ENCODE assay signal across 20 mouse cellular contexts in genomic region chr14:60796600-60797322, GRCm38 (mm10). TPM values are rescaled to one million over a fixed set of nuclear protein-coding genes. Genes with fewer than 3 reads are reported as not detected.
"Had no signal": no experiment of that assay in that cellular context is flagged by ENCODE, and none has a peak within 500 bp of the region (broad histone marks: within the 10 kb centered on the region; RNA-seq: fewer than 3 reads in every experiment).

No protein-coding gene starts in this region.

- H3K4me3 ChIP-seq: intestine, embryonic 15.5 days; layer of hippocampus, adult 2 months; left cerebral cortex, adult 2 months; limb, embryonic 10.5 days; megakaryocyte, embryonic 14.5 days; midbrain, embryonic 15.5 days; neural tube, embryonic 12.5 days had no signal

- H3K4me1 ChIP-seq: intestine, embryonic 15.5 days; limb, embryonic 10.5 days; megakaryocyte, embryonic 14.5 days; midbrain, embryonic 15.5 days; neural tube, embryonic 12.5 days had no signal

- H3K27ac ChIP-seq: intestine, embryonic 15.5 days; layer of hippocampus, adult 2 months; left cerebral cortex, adult 2 months; limb, embryonic 10.5 days; midbrain, embryonic 15.5 days; neural tube, embryonic 12.5 days had no signal

- H3K27me3 ChIP-seq: intestine, embryonic 15.5 days; megakaryocyte, embryonic 14.5 days; midbrain, embryonic 15.5 days; neural tube, embryonic 12.5 days had no signal

- H3K9me3 ChIP-seq: intestine, embryonic 15.5 days; limb, embryonic 10.5 days; megakaryocyte, embryonic 14.5 days; midbrain, embryonic 15.5 days; neural tube, embryonic 12.5 days had no signal

- H3K9ac ChIP-seq: intestine, embryonic 15.5 days; lung, embryonic 14.5 days; midbrain, embryonic 15.5 days; neural tube, embryonic 12.5 days had no signal

- H3K4me2 ChIP-seq: intestine, embryonic 15.5 days; lung, embryonic 14.5 days; midbrain, embryonic 11.5 days; midbrain, embryonic 15.5 days; neural tube, embryonic 12.5 days had no signal

- ATAC-seq: intestine, embryonic 15.5 days; midbrain, embryonic 15.5 days had no signal

- DNase-seq: kidney, adult 18-20 months; kidney, postnatal 10 days; kidney, postnatal 4 days; lung, embryonic 14.5 days; lung, postnatal 10 days; lung, postnatal 4 days; retina, postnatal 1 day; right cerebral cortex, postnatal 14 days; thymus, adult 2 months; thymus, postnatal 25 days had no signal

RNA-seq across cellular contexts. Expression of gene C1qtnf9, which starts 28.8 kb away (rescaled TPM):
- total RNA-seq: monocyte, adult 5-6 weeks had no signal
- polyA plus RNA-seq: kidney, embryonic 14.5 days; midbrain, embryonic 11.5 days had no signal
